Mouse (Mus musculus): ENCODE data around the gene Hist1h2ah.

DNA sequence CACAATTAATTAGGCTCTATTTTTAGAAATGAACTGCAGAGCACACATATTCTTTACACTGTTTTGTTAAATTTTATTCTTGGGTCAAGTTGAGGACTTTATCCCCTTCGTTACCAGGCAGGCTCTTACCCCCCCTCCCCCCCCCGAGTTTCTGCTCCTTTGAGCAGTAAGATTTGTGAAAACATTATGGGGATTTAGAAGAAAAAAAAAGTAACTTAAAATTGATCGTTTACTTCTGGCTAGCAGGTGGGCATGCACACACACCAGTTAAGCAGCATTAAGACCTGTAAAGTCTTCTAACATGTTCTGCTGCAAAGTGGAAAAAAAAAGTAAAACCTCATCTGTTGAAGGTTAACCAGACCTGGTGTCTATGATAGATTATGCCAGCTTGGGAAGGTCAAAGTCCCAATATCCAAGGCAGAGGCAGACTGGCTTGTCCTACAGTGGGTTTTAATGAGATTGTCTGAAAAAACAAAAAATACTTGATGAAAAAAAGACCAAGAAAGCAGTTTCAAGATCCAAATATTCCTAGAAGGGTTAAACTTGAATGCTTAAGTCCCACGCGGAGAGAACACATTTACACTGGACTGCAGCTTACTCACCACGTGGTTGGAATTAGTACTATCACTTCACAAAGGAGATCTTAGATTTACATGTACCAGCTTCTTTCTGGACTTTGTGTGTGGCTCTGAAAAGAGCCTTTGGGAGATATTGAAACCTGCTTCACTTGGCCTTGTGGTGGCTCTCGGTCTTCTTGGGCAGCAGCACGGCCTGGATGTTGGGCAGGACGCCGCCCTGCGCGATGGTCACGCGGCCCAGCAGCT is 713 bp downstream of the Hist1h2ah start:
- TF ChIP-seq CTCF (IDR thresholded peaks at IDR 0.05) (no peak), POLR2A (IDR thresholded peaks at IDR 0.05; ENCODE audit: insufficient read depth, low read depth, low read length) (no peak)
